Mouse (Mus musculus): ENCODE data around the gene Upb1.

The Upb1 gene

DNA sequence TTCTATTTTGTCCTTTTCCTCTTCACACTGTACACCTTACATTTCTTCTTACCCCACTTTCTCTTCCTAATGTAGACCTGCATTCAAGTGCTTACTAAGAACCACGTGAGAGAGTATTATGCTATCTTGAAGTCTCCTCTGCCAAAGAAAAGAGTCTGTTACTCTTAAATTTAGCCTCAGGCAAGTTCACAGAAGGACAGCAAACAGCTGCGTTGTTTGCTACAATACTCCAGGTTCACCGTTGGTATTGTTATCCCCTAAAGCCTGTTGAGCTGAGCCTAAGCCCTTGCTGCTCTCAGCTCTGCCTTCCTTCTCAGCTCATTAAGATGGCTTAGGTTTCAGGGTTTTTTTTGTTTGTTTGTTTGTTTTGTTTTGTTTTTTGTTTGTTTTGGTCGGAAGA, 17.8 kb downstream of the Upb1 start:
- in situ Hi-C loops (cut with MboI; ENCODE audit: low sequenced_read_pairs): no loop called here

DNA sequence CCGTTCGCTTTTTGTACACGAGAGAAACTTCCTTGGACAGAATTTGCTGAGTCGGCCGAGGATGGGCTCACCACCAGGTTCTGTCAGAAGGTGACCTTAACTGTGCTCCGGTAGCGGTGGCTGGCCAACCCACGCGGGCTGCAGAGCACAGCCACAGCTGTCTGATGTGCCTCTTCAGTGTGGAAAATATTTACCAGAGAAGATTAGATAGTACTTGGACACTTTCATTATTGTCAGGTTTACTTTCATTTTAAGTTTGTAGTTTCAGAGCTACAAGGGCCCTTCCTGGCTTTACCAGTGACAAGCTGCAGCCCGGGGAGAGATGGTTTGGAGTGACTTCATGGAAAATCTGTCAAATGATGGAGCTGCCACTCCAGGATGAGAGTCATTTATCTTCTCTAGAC, 23.6 kb downstream of the Upb1 start:
- in situ Hi-C loops (cut with MboI; ENCODE audit: low sequenced_read_pairs): no loop called here

- in situ Hi-C loops (cut with MboI; ENCODE audit: low sequenced_read_pairs): no loop called here
Measured at GRCm38 (mm10) chr10:75428049-75429003, 27.4 kb downstream of the Upb1 start.

DNA sequence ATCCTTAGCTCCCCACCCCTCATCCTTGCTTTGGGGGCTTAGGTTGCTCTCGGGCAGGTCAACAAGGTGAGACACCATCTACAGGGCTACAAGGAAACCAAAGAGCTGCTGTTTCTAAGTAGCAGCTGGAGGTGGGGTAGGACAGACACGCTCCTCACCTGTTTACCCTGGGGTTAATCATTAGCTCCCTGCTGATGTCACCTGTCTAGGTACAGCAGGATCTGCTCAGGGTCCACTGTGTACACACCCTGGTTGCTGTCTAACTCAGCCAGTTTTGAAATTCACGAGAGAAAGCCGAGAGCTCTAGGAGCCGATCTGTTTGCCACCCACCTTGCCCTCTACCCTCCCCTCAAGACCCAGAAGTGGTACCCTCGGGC, 28.1 kb downstream of the Upb1 start:
- in situ Hi-C loops (cut with MboI; ENCODE audit: low sequenced_read_pairs): no loop called here

DNA sequence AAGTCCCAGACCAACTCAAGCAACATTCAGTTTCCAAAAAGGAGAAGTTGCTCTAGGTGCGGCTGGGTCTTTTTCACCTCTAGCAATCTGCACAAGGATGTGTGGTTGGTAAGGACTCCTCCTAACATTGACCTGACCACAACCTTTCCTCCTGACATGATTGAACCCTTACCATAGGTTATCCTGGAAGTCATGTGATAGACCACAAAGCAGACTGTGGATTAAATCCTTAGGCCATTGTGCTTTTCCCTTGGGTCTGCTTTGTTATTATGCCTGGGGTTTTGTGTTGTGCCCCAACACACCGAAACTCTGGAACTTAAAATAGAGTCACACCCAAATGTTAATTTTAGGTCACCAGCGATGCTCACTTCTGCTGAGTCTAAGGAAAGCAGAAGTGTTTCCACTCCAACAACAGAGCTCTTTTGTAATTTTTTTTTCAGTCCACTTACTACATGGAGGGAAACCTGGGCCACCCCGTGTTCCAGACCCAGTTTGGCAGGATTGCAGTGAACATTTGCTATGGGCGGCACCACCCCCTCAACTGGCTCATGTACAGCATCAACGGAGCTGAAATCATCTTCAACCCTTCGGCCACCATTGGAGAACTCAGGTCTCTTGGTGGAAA, 28.7 kb downstream of the Upb1 start:
- in situ Hi-C loops (cut with MboI; ENCODE audit: low sequenced_read_pairs): loop anchor here (10.0 kb wide), 1 partner anchor 165 kb away; no protein-coding TSS in a partner anchor

- in situ Hi-C loops (cut with MboI; ENCODE audit: low sequenced_read_pairs): loop anchor here (10.0 kb wide), 1 partner anchor 165 kb away; no protein-coding TSS in a partner anchor
Measured at GRCm38 (mm10) chr10:75430147-75430537, 29.2 kb downstream of the Upb1 start.

- in situ Hi-C loops (cut with MboI; ENCODE audit: low sequenced_read_pairs): loop anchor here (10.0 kb wide), 1 partner anchor 166 kb away; no protein-coding TSS in a partner anchor
Measured at GRCm38 (mm10) chr10:75430633-75431032, 29.7 kb downstream of the Upb1 start.

DNA sequence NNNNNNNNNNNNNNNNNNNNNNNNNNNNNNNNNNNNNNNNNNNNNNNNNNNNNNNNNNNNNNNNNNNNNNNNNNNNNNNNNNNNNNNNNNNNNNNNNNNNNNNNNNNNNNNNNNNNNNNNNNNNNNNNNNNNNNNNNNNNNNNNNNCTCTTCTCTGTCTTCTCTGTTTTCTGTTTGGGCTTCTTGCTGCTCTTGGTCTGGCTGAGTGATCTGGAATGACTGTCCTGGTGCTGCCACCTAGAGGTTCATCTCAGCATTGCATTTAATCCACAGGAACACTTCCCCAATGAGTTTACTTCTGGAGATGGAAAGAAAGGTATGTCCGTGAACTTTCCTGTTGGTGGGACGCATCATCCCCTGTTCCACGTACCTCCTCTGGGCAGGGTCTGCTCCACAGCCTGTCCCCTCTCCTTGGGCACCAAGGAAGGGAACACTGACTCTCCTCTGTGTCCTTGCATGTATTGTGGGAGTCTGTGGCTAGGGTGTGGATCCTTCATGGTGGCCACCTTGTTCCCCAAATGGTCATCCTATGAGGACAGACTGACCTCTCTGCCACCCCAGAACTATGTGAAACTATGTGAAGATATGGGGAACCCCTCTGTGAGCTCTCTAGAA, 35.8 kb downstream of the Upb1 start:
- in situ Hi-C loops (cut with MboI; ENCODE audit: low sequenced_read_pairs): loop anchor here (10.0 kb wide), 1 partner anchor 172 kb away; no protein-coding TSS in a partner anchor

DNA sequence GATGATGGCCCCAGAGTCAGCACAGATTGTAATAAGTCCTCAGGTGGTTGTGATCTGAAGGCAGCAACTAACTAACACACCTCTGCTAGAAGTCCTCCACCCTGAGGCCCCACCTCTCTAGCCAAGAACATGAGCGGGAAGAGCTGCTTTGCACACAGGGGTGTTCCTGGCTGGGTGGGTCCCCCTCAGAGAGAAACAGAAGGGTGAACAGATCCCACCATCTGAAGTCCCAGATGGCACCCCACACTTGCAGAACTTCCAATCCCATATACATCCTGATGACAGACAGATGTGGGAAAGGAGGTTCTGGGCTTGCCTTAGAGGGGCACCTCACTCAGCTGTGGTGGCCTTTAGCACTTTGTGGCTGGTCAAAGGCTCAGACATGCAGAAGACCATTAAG, 36.4 kb downstream of the Upb1 start:
- in situ Hi-C loops (cut with MboI; ENCODE audit: low sequenced_read_pairs): loop anchor here (10.0 kb wide), 1 partner anchor 172 kb away; no protein-coding TSS in a partner anchor

DNA sequence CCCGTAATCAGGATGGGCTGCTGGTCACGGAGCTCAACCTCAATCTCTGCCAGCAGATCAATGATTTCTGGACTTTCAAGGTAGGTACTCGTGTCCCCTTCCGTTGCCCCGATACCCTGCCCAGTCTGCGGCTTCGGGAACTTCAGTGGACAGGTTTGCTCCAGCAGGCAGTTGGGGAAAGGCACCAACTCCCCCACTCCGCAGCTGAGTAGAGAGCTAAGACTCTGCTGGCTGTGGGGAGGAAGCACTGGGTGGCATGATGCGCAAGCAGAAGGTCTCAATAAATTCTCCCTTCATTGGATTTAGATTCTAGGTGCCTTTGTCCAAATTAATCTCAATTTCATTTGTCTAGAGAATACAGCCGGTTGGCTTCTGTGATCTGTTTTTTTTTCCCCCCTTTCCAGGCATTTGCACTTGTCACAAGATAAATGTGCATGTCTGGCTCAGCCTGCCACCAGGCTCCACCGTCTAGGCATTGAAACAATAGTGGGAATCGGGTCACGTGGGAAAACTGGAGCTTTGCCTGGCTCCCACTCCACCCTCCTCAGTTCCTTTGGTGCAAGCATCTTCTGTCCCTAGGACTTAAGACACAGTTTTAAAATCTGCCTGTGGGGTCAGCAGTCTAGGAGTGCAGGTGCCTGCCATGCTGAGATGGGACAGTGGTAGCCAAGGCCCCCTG, 37.4 kb downstream of the Upb1 start:
- in situ Hi-C loops (cut with MboI; ENCODE audit: low sequenced_read_pairs): loop anchor here (10.0 kb wide), 1 partner anchor 173 kb away; no protein-coding TSS in a partner anchor

DNA sequence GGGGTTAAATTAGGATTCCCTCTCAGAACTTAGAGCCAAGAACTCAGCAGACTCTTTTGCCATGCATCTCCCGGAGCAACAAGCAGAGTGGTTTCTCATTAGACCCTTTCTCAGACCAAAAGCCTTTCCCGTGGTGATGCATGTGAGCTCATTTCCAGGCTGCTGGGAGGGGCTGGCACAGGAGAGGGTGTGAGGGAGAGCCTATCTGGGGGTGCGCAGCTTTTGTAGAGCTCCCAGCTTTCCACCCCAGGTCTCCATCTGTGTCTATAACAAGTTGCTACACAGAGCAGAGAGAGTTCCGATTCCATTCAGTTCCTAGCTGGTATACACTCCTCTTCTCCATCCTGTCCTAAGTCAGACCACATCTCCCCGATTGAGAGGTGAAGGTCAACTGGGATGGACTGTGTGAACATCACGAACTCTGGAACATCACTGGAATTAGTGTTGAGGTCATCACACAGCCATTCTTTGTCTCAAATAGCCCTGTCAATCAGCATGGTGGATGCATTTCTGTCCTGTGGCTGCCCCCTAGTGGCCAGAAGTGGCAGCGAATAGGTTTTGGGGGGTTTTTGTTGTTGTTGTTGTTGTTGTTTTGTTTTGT, 38.4 kb downstream of the Upb1 start:
- in situ Hi-C loops (cut with MboI; ENCODE audit: low sequenced_read_pairs): loop anchor here (10.0 kb wide), 1 partner anchor 175 kb away; no protein-coding TSS in a partner anchor

DNA sequence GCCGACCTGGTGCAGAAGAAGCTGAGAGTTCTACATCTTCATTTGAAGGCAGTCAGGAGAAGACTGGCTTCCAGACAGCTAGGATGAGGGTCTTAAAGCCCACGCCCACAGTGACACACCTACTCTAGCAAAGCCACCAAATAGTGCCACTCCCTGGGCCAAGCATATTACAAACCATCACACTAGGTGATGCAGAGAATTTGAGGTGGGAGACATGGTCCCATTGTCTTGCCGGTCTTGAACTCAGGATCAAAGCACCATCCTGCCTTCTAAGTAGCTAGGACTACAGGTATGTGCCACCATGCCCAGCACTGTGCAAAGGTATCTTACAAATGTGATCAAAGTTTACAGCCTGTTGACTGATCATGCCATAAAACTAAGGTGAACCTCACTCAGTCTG, 39.8 kb downstream of the Upb1 start:
- in situ Hi-C loops (cut with MboI; ENCODE audit: low sequenced_read_pairs): loop anchor here (10.0 kb wide), 1 partner anchor 246 kb away; no protein-coding TSS in a partner anchor

DNA sequence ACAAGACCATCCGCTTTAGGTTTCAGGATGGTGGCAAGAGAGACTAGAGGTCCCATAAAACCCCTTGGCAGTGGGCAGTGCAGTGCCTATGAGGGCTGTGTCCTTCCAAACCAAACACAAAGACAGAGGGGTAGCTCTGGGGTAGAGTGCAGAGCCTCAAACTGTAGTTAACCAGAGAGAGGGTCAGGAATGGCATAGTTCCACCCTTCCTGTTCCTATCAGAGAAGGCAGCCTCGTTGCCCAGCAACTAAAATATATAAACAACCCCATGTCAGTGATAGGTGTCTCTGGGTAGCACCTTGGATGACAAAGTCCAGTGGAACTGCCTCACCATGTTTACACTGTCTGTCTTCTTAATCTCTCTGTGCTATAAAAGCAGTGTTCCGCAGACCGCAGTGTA, 40.9 kb downstream of the Upb1 start:
- in situ Hi-C loops (cut with MboI; ENCODE audit: low sequenced_read_pairs): loop anchor here (10.0 kb wide), 1 partner anchor 247 kb away; no protein-coding TSS in a partner anchor

DNA sequence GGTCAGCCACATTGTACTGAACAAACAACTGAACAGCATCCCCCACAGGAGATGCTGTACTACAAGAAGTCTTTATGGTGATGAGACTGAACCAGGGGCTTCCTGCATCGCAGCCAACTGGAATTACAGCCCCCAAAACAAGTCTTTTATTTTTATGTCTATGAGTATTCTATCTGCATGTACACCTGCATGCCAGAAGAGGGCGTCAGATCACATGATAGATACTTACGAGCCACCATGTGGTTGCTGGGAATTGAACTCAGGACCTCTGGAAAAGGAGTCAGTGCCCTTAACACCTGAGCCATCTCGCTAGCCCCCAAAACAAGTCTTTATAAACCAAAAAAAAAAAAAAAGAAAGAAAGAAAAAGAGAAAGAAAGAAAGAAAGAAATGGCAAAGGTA, 42.1 kb downstream of the Upb1 start:
- in situ Hi-C loops (cut with MboI; ENCODE audit: low sequenced_read_pairs): loop anchor here (10.0 kb wide), 1 partner anchor 248 kb away; no protein-coding TSS in a partner anchor

DNA sequence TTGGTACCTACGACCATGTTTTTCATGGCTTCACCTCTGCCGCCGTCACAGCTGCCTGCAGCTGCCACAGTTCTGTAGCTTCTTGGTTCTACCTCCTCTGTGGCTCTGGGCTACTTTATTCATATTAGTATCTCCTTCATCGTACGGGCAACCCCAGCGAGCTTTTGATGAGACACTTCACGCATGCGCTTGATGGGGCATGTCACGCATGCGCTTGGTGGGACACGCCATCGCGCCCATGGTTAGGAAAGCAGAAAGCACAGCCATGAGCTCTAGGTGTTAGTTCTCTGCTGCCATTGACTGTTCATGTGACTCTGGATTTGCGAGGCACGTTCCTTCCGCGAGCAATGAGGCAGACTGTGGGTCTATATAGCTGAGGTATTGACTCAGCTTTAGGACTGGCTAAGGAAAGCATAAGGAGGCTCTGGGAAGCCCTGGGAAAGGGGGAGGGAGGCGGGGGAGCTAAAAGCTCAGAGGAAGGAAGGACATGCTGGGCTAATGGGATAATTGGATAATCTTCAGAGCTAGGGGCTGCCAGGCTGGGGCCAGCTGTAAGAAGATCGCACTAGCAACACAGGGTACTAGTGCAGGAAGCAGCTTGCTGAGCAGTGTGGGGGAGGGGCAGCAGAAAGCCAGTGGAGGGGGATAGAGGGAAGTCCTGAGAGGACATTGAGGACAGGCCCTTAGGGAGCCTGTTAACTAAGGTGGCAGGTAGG, 43.4 kb downstream of the Upb1 start:
- in situ Hi-C loops (cut with MboI; ENCODE audit: low sequenced_read_pairs): loop anchor here (10.0 kb wide), 1 partner anchor 249 kb away; no protein-coding TSS in a partner anchor

DNA sequence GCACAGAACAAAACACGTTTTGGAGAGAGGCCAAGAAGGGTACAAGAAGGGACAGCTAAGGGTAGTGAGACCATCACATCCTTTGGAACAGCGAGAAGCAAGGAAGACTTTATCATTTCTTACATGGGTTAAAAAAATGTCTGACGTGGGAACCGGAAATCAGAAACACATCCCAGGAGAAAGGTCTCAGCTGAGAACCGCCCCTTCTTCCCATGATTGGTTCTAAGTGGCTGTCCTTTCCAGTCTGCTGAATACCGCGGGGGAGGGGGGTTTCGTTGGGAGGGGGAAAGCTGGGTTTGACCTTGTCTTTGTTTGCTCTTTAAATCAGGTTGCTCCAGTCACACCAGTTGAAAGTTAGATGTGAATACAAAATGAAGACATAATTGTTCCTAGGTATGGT, 44.1 kb downstream of the Upb1 start:
- in situ Hi-C loops (cut with MboI; ENCODE audit: low sequenced_read_pairs): loop anchor here (10.0 kb wide), 1 partner anchor 250 kb away; no protein-coding TSS in a partner anchor

DNA sequence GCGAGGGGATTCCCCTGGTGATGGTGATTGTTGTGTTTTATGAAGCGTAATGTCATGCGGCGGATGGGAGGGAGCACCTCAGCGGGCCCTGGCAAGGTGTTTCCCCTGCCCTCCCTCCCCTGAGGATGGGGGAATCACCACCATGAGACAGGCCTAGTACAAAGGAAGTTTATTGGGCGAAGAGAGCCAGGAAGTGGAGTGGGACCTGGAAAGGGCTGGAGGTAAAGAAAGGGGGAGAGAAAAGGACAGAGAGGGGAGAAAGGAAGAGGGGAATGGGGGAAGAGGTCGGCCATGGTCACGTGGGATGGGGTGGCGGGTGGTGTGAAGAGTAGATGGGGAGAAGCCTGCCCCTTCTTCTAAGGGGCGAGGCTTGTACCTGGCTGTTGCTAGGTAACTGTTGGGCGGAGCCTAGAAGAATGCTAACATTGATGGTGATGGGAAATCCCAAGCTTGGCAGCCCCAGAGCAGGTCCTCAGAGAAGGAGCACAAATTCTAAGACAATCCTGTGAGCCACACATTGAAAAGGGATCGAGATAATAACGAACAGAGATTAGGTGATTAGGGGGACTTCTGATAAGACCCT, 45.7 kb downstream of the Upb1 start:
- in situ Hi-C loops (cut with MboI; ENCODE audit: low sequenced_read_pairs): loop anchor here (10.0 kb wide), 1 partner anchor 252 kb away; no protein-coding TSS in a partner anchor

GRCm38 (mm10) chr10:75447489-75447888, 46.6 kb downstream of the Upb1 start:
- in situ Hi-C loops (cut with MboI; ENCODE audit: low sequenced_read_pairs): loop anchor here (10.0 kb wide), 1 partner anchor 253 kb away; no protein-coding TSS in a partner anchor
